Mouse (Mus musculus): ENCODE measurements at regions not wholly inside any gene's neighbourhood (a gene's known extent, or its start where the extent isn't known, plus 50 kb on each side); places are given as distances from the start of the nearest gene placed in this dataset.

- intact Hi-C loops (cut with DNase I): no loop called here
Measured at GRCm38 (mm10) chr3:149370517-149371227, 380.3 kb upstream of the Adgrl2 start.

- intact Hi-C loops (cut with DNase I): no loop called here
Measured at GRCm38 (mm10) chr3:149367888-149368287, 377.5 kb upstream of the Adgrl2 start.

DNA sequence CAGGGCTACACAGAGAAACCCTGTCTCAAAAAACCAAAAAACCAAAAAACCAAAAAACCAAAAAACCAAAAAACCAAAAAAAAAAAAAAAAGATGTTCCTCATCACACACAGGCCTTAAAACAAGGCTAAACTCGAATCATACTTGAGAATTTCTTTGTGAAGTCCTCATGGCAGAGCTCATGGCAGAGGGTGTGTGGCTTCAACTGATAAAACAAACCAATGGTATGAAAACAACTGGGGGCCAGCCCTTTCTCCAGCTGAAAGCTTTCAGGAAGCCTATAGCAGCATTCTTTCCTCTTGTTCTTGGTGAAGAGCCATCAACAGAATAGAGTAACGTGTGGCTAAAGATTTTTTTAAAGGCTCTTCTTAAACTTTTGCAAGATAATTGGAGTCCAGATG lies 369.8 kb upstream of the Adgrl2 start:
- intact Hi-C loops (cut with DNase I): no loop called here

- intact Hi-C loops (cut with DNase I): no loop called here
Measured at GRCm38 (mm10) chr3:149358570-149359193, 368.3 kb upstream of the Adgrl2 start.

- intact Hi-C loops (cut with DNase I): no loop called here
Measured at GRCm38 (mm10) chr3:149357903-149358569, 367.7 kb upstream of the Adgrl2 start.

DNA sequence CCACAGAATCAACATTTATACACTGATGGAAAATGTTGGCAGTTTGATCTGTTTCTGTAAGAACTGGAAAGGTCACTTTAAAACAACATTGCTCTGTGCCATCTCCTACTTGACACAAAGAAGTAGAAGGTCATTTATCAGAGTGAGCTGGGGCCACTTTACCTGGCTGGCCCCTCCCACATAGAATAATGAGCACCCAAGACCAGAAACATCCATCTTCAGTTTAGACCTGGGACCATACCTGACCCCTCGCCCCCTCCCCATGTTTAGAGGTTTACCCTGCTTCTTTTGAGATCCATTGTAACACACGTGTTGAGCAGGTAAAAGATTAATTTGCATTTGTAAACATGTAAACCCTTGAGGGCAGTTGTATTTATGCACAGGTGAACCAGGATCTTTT lies 366.8 kb upstream of the Adgrl2 start:
- intact Hi-C loops (cut with DNase I): no loop called here

- intact Hi-C loops (cut with DNase I): no loop called here
Measured at GRCm38 (mm10) chr3:149355362-149355761, 365.0 kb upstream of the Adgrl2 start.

DNA sequence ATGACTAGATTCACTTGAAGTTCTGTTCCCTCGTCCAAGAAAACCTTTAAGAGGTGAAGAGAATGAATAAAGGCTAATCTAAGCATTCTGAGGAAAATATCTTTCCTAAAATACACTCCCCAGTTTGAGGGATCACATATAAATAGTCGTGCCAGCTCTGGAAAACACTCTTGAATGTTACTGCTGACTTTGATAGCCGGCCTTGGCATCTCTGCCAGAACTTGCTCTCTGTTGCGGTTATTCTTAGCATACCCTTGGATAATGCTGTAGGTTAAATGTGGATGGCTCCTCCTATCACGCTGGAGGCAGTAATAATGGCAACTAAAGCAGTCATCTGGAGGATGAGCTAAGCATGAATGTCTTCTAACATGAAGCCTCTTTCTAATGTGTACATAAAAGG lies 363.6 kb upstream of the Adgrl2 start:
- intact Hi-C loops (cut with DNase I): no loop called here

- intact Hi-C loops (cut with DNase I): no loop called here
Measured at GRCm38 (mm10) chr3:149352546-149352945, 362.2 kb upstream of the Adgrl2 start.

- intact Hi-C loops (cut with DNase I): loop anchor here (2.0 to 5.0 kb wide), 2 partner anchors 93 to 359 kb away; partner anchors contain the start of gene Adgrl2
Measured at GRCm38 (mm10) chr3:149349731-149350130, 359.4 kb upstream of the Adgrl2 start.

DNA sequence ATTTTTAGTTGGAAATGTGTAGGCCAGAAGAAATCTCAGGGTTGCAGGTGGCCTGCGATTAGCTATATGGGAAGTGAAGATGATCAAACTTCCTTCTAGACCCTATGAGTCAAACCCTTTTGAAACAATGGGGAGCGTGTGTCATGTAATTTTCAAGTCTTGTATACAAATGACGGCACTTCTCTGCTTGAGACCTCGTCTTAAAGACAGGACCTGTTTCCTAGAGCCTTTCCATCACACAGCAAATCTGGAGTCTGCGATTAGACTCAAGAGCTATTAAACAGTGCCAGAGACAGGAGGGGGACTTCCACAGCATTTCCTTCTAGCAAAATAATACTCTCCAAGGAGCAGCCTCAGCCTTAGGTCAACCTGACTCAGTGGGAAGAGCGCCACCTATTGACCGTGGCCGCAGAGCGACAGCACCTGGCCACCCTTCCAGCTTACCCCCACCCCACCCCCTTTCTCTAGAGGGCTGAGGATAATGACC lies 358.9 kb upstream of the Adgrl2 start:
- intact Hi-C loops (cut with DNase I): loop anchor here (2.0 to 5.0 kb wide), 2 partner anchors 93 to 358 kb away; partner anchors contain the start of gene Adgrl2

GRCm38 (mm10) chr3:149348459-149348971 lies 358.2 kb upstream of the Adgrl2 start:
- intact Hi-C loops (cut with DNase I): loop anchor here (2.0 to 5.0 kb wide), 2 partner anchors 94 to 358 kb away; partner anchors contain the start of gene Adgrl2

DNA sequence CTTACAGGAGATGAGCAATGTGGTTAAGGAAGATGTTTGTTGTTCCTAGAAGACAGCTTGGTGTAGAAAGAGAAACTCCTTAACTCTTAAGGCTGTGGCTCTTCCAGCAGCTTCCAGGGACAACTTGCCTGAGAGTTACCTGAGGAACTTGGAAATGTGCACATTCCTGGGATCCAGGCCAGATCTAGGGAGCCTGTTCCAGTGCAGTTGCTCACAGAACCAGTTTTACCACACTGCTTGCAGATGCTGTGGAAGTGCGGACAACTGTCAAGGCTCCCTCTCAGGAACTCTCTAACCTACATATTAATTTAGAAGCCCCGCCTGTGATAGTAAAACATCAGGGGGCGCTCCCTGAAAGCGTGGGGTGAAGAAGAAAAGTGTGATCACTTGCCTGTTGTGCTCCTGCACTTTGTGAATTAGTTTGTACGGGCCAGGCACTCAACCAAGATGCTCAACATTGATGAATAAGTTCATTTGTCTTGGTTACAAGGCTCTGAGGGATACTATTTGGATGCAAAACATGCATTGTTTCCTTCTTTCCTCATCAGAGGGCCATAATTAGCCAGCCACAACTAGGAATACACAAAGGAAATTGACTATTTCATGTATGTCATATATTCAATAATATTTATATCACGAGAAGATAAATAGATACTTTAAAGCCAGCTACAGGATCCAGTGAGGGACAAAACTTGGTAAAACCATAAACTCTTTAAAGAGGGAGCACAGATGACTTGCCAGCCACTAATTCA lies 357.1 kb upstream of the Adgrl2 start:
- intact Hi-C loops (cut with DNase I): loop anchor here (5.0 kb wide), 1 partner anchor 95 kb away; no protein-coding TSS in a partner anchor

DNA sequence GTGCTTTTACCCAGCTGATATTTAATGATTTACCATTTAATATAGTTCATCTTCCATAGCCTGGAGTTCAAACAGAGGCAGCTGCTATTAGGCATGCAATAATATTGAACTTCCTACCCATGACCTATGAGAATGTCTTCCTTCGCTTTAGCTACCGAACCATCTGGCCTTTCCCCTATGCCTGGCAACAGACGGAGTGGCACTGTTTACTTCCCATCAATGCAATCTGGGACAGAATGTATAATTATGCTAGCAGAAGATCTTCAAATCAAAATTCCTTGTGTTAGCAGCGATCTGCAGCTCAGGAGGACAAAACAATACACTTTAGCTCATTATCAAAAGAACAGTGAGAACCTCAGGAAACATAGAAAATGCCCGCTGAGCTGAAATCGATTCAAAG lies 352.2 kb upstream of the Adgrl2 start:
- intact Hi-C loops (cut with DNase I): no loop called here

DNA sequence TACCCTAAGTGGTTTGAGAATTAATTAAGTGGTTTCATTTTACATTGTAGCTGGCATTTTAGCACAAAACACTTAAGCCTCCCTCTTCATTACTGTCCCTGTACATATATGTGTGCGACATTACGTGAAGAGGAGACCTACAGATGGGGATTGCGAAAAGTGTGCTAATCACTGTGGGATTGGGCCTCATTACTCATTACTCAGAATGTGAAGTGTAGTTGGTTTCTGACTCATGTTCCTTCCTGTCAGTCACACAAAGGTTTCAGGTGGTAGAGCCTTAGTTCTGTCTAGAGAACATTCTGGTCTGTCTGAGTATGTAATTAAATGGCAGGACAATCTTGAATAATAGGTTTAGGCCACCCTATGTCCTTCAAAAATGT lies 349.0 kb upstream of the Adgrl2 start:
- intact Hi-C loops (cut with DNase I): no loop called here

GRCm38 (mm10) chr3:149338684-149339373 lies 348.5 kb upstream of the Adgrl2 start:
- intact Hi-C loops (cut with DNase I): no loop called here

GRCm38 (mm10) chr3:149335259-149335658 lies 344.9 kb upstream of the Adgrl2 start:
- intact Hi-C loops (cut with DNase I): no loop called here

GRCm38 (mm10) chr3:149333607-149334006 lies 343.3 kb upstream of the Adgrl2 start:
- intact Hi-C loops (cut with DNase I): no loop called here

GRCm38 (mm10) chr3:149333131-149333530 lies 342.8 kb upstream of the Adgrl2 start:
- intact Hi-C loops (cut with DNase I): no loop called here

DNA sequence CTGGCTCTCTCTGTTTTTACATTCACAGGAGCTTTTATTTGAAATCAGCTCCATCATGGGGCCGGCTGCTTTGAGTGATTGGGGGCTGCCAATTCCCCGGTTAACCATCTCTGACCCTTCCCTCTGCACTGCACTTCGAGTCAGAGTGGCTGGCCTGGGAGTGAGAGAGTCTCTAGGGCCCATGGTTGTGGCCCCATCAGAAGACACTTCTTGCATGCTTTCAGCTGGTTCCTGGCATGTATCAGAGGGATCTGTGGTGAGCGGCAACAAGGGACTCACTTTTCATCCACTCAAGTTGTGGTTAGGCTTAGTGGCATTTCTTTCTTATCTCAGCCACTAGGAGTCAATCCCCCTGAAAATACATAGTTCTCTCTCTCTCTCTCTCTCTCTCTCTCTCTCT lies 341.8 kb upstream of the Adgrl2 start:
- intact Hi-C loops (cut with DNase I): no loop called here
